Mouse (Mus musculus): ENCODE results near the gene Fgf22.
A peak's percentile ranks its signal among the peaks of the same experiment; 100 is the strongest.

The Fgf22 gene

DNA sequence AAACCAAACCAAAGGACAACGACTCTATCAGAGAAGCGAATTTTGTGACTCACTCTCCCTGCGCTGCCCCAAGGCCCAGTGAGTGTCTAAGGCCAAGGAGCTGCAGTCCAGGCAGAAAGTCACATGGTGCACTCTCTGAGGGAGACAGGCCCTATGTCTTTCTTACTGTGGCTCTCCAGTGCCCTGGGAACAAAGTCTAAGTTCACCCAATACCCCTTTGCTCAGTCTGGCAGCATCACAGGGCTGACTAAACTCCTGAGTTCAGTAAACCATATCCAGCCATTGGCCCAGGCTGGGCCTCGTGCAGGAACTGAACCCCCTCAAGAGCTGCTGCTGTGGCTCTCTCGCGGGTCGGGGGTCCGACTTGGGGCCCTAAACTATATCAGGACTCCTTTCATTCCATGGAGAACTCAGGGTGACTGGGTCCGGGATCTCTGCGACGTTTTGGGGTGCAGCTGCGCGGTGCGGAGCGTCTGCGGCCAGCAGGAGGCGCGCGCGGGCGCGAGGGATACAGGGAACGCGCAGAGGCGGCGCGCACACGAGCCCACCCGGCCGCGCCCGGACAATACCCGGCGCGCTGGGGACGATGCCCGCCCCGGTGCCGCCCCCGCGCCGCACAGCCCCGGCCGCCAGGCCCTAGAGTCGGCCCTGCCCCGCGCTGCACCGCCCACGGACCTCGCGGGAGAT lies 38.3 kb downstream of the Fgf22 start, which contains the start of gene Palm:
TSS of gene Palm (plus strand) at position 522 of the 687 bp plus-strand sequence.
- DNase-seq (ENCODE audit: low read depth, low spot score), result peak; percentile 34

GRCm38 (mm10) chr10:79793738-79794490 lies 39.0 kb downstream of the Fgf22 start:
- no peak for DNase-seq (ENCODE audit: low read depth, low spot score)

DNA sequence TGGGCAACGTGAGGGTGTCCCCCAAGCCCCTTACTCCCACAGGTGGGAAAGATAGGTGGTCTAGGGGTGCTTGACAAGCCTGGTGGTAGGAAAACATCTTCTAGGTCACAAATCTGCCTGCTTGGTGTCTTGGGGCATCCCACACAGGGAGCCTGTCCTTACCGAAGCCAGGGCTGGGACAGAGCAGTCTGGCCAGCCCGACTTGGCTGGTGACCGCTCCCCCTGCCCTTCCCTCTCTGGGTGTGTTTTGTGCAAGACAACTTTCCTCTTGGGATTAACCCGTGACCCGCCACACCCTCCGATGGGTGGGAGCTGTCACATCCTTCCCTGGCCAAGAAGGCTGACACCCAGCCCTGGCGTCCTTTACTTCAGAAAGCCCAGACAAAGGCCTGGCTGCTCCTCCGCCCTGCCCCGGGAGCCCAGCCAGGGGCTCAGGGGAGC lies 39.6 kb downstream of the Fgf22 start:
- DNase-seq (ENCODE audit: low read depth, low spot score), result peak; percentile 91

DNA sequence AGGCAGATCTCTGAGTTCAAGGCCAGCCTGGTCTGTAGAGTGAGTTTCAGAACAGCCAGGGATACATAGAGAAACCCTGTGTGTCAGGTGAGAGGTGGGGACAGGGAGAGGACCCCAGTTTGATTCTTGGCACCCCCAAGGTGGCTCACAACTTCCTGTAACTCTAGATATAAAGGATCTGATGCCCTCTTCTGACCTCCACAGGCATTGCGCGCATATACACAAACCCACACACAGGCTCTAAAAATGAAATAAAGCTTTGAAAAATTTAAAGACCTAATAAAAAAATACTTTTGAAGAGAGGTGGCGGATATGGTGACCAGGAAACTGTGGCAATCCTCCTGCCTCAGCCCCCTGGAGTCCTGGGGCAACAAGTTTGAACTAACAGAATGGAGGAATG lies 41.0 kb downstream of the Fgf22 start:
- no peak for DNase-seq (ENCODE audit: low read depth, low spot score)

DNA sequence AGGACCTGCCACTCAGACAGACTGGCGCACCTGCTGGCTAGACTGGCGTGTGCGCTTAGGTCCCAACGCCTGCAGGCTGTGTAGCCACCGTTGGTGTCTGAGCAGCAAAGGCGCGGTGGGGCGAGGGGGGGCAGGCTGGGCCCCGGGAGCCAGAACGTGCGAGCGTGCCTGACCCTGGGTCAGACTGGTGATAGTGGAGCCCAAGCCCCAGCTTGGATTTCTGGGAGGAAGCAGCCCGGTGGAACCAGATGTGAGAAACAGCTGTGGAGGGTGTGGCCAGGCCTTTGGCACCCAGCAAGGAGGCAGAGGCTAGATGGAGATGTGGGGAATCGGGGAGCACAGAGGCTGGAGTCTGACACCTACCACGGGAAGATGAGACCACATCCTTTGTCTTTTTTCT lies 42.5 kb downstream of the Fgf22 start:
- DNase-seq (ENCODE audit: low read depth, low spot score), result peak; percentile 53

DNA sequence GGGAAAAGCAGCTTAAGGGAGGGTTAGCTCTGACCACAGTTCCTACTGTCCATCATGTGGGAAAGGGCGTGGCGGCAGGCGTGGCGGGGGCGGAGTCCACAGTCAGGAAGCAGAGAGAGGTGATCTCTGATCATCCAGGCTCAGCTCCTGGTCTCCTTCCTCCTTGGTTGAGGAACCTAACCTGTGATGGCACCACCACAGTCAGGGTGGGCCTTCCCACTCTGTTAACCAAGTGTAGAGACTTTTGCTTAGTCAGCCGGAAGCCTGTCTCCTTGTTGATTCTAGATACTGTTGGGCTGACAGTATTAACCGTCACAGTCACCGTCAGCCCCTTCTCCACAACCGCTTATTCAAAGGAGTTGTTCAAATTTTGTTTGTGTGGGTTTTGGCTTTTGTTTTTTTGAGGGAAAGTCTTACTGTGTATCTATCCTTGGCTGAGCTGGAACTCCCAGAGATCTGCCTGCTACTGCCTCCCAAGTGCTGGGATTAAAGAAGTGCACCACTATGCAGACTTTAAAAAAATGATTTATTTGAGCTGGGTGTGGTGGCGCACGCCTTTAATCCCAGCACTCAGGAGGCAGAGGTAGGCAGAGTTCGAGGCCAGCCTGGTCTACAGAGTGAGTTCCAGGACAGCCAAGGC lies 43.5 kb downstream of the Fgf22 start:
- no peak for DNase-seq (ENCODE audit: low read depth, low spot score)

GRCm38 (mm10) chr10:79800508-79800907 lies 45.6 kb downstream of the Fgf22 start:
- DNase-seq (ENCODE audit: low read depth, low spot score), result no peak

- no peak for DNase-seq (ENCODE audit: low read depth, low spot score)
Observed at GRCm38 (mm10) chr10:79801837-79802236, 47.0 kb downstream of the Fgf22 start.

DNA sequence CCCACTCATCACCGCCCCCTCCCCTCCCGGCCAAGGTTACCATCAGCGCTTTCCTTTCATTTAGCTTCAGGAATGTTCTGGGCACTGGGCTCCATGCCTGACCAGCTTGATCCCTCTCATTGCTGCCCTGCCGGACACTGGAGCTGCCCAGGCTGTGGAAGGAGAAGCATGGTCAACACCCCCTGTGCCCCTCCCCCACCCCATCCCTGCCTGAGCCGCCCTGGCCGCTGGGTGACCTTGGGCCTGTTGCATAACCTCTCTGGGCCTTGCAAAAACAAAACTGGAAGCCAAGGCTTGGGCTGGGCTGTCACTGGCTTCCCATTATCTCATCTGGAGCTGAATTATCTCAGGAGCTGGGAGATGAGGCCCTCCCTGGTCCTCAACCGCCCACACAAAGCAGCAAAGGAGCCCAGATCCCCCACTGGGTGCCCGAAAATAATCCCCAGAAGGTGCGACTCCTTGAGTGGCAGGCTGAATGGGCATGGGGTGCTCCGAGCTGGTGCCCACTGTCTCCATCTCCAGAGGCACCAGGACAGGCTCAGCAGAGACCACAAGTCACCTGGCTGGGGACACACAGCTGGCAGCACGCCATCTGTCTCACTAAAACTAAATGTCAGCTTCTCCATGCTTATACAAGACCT lies 47.6 kb downstream of the Fgf22 start:
- peak; percentile 83 for DNase-seq (ENCODE audit: low read depth, low spot score)

- no peak for DNase-seq (ENCODE audit: low read depth, low spot score)
Observed at GRCm38 (mm10) chr10:79803716-79804323, 48.9 kb downstream of the Fgf22 start.

- DNase-seq (ENCODE audit: low read depth, low spot score), result no peak
Observed at GRCm38 (mm10) chr10:79805636-79806035, 50.8 kb downstream of the Fgf22 start.

GRCm38 (mm10) chr10:79806331-79806730 lies 51.5 kb downstream of the Fgf22 start:
- no peak for DNase-seq (ENCODE audit: low read depth, low spot score)

DNA sequence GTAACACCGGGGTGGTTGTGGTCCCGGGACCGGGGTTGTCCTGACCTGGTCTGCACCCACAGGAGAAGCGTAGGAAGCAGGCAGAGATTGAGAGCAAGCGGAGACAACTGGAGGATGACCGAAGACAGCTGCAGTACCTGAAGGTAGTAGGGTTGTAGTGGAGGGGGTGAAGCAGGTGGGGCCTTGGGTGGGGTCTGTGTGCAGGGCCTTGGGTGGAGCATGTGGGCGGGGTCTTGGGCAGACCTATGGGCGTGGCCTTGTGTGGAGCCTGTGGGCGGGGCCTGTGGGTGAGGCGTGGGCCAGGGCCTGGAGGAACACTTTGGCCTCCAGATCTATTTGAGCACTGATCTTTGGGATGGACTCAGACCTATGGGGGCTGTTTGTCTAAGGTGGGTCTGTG lies 52.1 kb downstream of the Fgf22 start:
- DNase-seq (ENCODE audit: low read depth, low spot score), result no peak

DNA sequence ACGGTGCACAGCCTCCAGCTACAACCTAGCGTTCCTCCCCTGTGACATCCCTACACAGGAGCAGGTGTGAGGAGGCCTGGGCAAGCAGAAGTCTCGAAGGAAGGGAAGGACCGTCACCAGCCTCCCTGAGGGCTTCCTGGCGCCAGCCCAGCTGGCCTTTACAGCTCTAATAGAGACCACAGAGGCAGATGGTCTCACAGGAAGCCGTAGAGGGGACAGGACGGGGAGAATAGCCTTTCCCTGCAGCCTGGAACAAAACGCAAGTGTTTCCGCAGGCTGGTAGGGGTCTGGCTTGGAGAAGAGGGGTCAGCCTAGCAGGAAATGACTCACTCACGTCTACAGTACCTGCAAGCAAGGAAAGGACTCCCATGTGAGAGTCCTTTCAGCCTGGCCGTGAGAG lies 53.0 kb downstream of the Fgf22 start:
- DNase-seq (ENCODE audit: low read depth, low spot score), result no peak

Measured in skeletal muscle tissue, adult 2 months (tissue).